Mouse (Mus musculus): Measurements from ENCODE around the gene Kmt2b. TPM values are rescaled to one million over a fixed set of nuclear protein-coding genes. Genes with fewer than 3 reads are reported as not detected.
A peak's percentile ranks its signal among the peaks of the same experiment; 100 is the strongest.

The Kmt2b gene
- polyA plus RNA-seq, 1 experiment from 2014 or later = 10.1 TPM

GRCm38 (mm10) chr7:30596093-30596492 is 7.6 kb upstream of the Kmt2b start:
- Histone ChIP-seq H3K36me3 (replicated peaks) (no peaks in the 10 kb centered on the region), H3K4me3 (no peak overlapping the region), H3K27me3 (ENCODE audit: poor library complexity, severe bottlenecking) (no peaks in the 10 kb centered on the region), H3K4me1 (peaks cover 25% of the 10 kb centered on the region), H3K27ac (no peak overlapping the region), H3K9me3 (no peaks in the 10 kb centered on the region)
- no peak for DNase-seq (ENCODE audit: extremely low spot score, low spot score)
- 87% methylated on average over 5 of the region's 5 CpGs for WGBS

DNA sequence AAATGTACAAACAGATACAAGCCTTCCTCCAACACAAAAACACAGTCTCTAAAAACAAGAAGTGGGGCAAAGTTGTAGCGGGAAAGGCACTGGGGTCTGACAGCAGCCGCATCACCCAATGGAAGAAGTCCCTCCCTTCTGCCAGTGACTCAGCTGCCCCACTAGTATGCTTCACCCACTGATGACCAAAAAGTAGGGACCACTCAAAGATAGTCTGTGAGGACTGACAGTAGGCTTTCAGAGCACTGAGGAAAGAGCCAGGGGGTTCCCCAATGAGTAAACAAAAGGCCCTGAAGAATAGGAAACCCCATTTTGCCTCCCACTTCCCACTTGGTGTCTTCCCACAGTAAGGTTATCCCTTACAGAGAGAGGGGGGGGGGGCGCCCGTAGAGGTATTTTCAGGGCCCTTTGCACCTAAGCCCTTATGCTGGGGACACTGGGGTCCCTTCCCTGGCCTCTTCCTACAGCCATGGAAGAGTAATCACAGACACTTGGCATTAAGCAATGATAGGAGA is 6.0 kb upstream of the Kmt2b start:
- 65% methylated on average over 4 of the region's 4 CpGs for WGBS
- Histone ChIP-seq H3K9me3 (no peaks in the 10 kb centered on the region), H3K27ac (no peak overlapping the region)

GRCm38 (mm10) chr7:30593579-30594509 is 5.3 kb upstream of the Kmt2b start:
- no peak overlapping the region for H3K4me3 ChIP-seq
- DNase-seq (ENCODE audit: extremely low spot score, low spot score) = no peak
- peaks cover 26% of the 10 kb centered on the region for H3K4me1 ChIP-seq
- H3K27ac ChIP-seq = no peak overlapping the region
- 87% methylated on average over 10 of the region's 10 CpGs for WGBS
- no peaks in the 10 kb centered on the region for H3K36me3 ChIP-seq (replicated peaks)
- H3K27me3 ChIP-seq (ENCODE audit: poor library complexity, severe bottlenecking) = no peaks in the 10 kb centered on the region
- no peaks in the 10 kb centered on the region for H3K9me3 ChIP-seq

More for the DNA sequence above, 6.0 kb upstream of the Kmt2b start:
- Histone ChIP-seq H3K4me3 (no peak overlapping the region), H3K36me3 (replicated peaks) (no peaks in the 10 kb centered on the region), H3K27me3 (ENCODE audit: poor library complexity, severe bottlenecking) (no peaks in the 10 kb centered on the region), H3K4me1 (peaks cover 24% of the 10 kb centered on the region)
- DNase-seq (ENCODE audit: extremely low spot score, low spot score) = no peak

GRCm38 (mm10) chr7:30592772-30593423 is 4.4 kb upstream of the Kmt2b start:
- no peak for DNase-seq (ENCODE audit: extremely low spot score, low spot score)
- Histone ChIP-seq H3K36me3 (replicated peaks) (no peaks in the 10 kb centered on the region), H3K9me3 (no peaks in the 10 kb centered on the region), H3K4me3 (no peak overlapping the region), H3K4me1 (peaks cover 26% of the 10 kb centered on the region), H3K27ac (no peak overlapping the region), H3K27me3 (ENCODE audit: poor library complexity, severe bottlenecking) (no peaks in the 10 kb centered on the region)
- 65% methylated on average over 5 of the region's 5 CpGs for WGBS

GRCm38 (mm10) chr7:30591605-30591951 is 3.1 kb upstream of the Kmt2b start:
- Histone ChIP-seq H3K27ac (peak overlapping the region; percentile 9; the same call in 1 of the 2 replicates), H3K9me3 (no peaks in the 10 kb centered on the region), H3K4me3 (no peak overlapping the region), H3K27me3 (ENCODE audit: poor library complexity, severe bottlenecking) (no peaks in the 10 kb centered on the region), H3K36me3 (replicated peaks) (peaks cover 4% of the 10 kb centered on the region), H3K4me1 (peaks cover 38% of the 10 kb centered on the region)
- 37% methylated on average over 4 of the region's 4 CpGs for WGBS
- DNase-seq (ENCODE audit: extremely low spot score, low spot score) = no peak

DNA sequence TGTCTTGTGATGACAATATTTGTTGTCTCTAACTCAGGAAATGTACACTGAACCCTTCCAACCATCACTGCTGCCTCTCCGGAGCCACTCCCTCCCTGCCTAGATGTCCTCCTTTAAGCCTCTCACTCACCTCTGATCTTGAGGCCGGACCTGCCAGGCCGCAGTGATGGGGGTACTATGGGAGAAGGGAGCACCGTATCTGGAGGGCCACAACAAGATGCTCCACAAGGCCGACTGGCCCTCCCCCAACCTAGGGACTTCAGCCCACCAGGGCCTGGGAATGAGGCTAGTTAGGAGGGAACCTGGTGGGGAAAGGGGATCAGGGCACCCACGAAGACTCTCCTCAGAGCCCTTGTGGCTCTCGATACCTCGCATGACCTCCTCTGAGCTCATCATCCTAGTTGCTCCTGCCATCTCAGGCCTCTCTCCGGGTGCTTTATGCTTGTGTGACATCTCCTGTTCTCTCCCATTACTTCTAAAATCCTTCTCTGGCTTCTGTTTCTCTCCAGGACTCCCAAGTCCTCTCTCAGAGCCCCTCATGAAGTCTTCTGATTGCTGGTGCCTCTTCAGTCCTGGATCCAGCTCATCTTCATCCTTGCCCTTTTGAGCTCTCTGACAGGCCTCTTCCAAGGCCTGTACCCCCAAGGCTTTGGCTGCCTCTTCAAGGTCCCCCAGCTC is 2.5 kb upstream of the Kmt2b start:
- Histone ChIP-seq H3K9me3 (no peaks in the 10 kb centered on the region), H3K4me1 (peaks cover 40% of the 10 kb centered on the region), H3K4me3 (no peak overlapping the region), H3K27ac (peak overlapping the region; percentile 9; the same call in 1 of the 2 replicates), H3K27me3 (ENCODE audit: poor library complexity, severe bottlenecking) (no peaks in the 10 kb centered on the region), H3K36me3 (replicated peaks) (peaks cover 9% of the 10 kb centered on the region)
- WGBS = 80% methylated on average over 9 of the region's 9 CpGs
- no peak for DNase-seq (ENCODE audit: extremely low spot score, low spot score)

- Histone ChIP-seq H3K27ac (peak overlapping the region; percentile 99), H3K36me3 (replicated peaks) (peaks cover 23% of the 10 kb centered on the region), H3K27me3 (ENCODE audit: poor library complexity, severe bottlenecking) (no peaks in the 10 kb centered on the region), H3K4me1 (peaks cover 40% of the 10 kb centered on the region), H3K4me3 (peak overlapping the region; percentile 98), H3K9me3 (no peaks in the 10 kb centered on the region)
- peak; percentile 87 for DNase-seq (ENCODE audit: extremely low spot score, low spot score)
- 31% methylated on average over 40 of the region's 40 CpGs for WGBS
Observed at GRCm38 (mm10) chr7:30589435-30590301, 1.1 kb upstream of the Kmt2b start.

GRCm38 (mm10) chr7:30587842-30588667 is 471 bp downstream of the Kmt2b start:
- H3K27ac ChIP-seq = peak overlapping the region; percentile 99
- H3K27me3 ChIP-seq (ENCODE audit: poor library complexity, severe bottlenecking) = no peaks in the 10 kb centered on the region
- H3K9me3 ChIP-seq = no peaks in the 10 kb centered on the region
- H3K36me3 ChIP-seq (replicated peaks) = peaks cover 39% of the 10 kb centered on the region
- peak; percentile 49 for DNase-seq (ENCODE audit: extremely low spot score, low spot score)
- WGBS = 1% methylated on average over 59 of the region's 67 CpGs
- H3K4me3 ChIP-seq = peak overlapping the region; percentile 98
- peaks cover 40% of the 10 kb centered on the region for H3K4me1 ChIP-seq

DNA sequence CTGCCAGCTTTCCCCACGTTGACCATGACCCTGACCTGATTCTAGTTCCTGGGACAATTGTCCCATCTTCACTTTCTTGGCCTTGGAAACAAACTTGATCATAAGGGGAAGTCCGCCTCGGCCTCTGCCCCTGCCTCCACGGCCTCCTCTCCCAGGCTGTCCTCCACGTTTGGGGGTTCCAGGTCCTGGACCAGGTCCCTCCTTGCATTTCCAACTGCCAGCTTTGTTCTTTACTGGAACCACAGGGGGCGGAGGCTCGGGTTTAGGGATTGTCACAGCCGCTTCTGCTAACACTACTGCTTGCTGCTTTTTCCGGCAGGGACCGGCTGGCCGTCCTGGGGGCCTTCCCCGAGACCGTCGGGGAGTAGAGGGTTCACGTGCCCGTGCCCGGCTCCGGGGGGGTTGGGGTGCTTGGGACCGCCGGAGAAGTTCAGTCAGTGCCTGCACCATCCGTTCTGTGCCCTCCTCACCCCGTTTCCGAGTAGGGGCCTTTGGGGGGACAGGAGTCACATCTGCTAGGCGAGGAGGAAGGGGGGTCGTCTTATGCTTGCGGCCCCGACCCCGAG is 2.0 kb downstream of the Kmt2b start:
- 0 out of 2 replicates have a peak overlapping the region, but pooled peaks have one; percentile 21 for H3K27ac ChIP-seq
- WGBS = 90% methylated on average over 28 of the region's 28 CpGs
- no peak for DNase-seq (ENCODE audit: extremely low spot score, low spot score)
- peaks cover 32% of the 10 kb centered on the region for H3K4me1 ChIP-seq
- H3K36me3 ChIP-seq (replicated peaks) = peaks cover 54% of the 10 kb centered on the region
- H3K4me3 ChIP-seq = peak overlapping the region; percentile 98
- no peaks in the 10 kb centered on the region for H3K9me3 ChIP-seq
- no peaks in the 10 kb centered on the region for H3K27me3 ChIP-seq (ENCODE audit: poor library complexity, severe bottlenecking)

GRCm38 (mm10) chr7:30585170-30585569 is 3.4 kb downstream of the Kmt2b start:
- Histone ChIP-seq H3K27ac (no peak overlapping the region), H3K4me1 (peaks cover 24% of the 10 kb centered on the region), H3K4me3 (peak overlapping the region; percentile 7; the same call in 1 of the 2 replicates), H3K36me3 (replicated peaks) (peaks cover 68% of the 10 kb centered on the region), H3K27me3 (ENCODE audit: poor library complexity, severe bottlenecking) (no peaks in the 10 kb centered on the region), H3K9me3 (no peaks in the 10 kb centered on the region)
- no peak for DNase-seq (ENCODE audit: extremely low spot score, low spot score)
- WGBS = 92% methylated on average over 7 of the region's 7 CpGs

DNA sequence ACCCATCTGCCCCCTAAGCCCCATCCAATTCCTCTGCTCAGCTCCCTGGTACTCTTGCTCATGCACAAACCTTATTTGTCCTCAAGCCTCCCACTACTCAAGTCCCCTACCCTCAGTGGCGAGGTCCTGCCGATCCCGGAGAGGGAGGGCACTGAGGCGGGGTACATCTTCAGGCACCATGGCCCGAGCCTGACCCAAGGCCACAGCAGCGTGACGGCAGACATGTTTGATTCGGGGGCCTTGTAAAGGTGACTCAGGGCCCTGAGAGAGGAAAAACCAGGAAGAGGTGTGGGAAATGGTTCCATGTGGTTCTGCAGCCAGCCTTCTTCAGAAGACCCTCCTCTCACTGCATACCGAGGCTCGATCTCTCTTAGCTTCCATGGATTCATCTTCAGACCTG is 4.2 kb downstream of the Kmt2b start:
- 93% methylated on average over 10 of the region's 10 CpGs for WGBS
- DNase-seq (ENCODE audit: extremely low spot score, low spot score) = no peak
- H3K27me3 ChIP-seq (ENCODE audit: poor library complexity, severe bottlenecking) = no peaks in the 10 kb centered on the region
- H3K4me3 ChIP-seq = no peak overlapping the region
- peaks cover 76% of the 10 kb centered on the region for H3K36me3 ChIP-seq (replicated peaks)
- no peaks in the 10 kb centered on the region for H3K9me3 ChIP-seq
- no peak overlapping the region for H3K27ac ChIP-seq
- peaks cover 17% of the 10 kb centered on the region for H3K4me1 ChIP-seq

Data from forebrain, embryonic 10.5 days (tissue).